Mouse (Mus musculus) spleen, adult 12 weeks (tissue): ENCODE measurements around the gene Klhdc1.

Source experiments
- DNase-seq: peaks from one replicate; pipeline ENCODE4 v3.0.0; 2022; ENCODE audit warnings: low spot score

Gene Klhdc1

DNA sequence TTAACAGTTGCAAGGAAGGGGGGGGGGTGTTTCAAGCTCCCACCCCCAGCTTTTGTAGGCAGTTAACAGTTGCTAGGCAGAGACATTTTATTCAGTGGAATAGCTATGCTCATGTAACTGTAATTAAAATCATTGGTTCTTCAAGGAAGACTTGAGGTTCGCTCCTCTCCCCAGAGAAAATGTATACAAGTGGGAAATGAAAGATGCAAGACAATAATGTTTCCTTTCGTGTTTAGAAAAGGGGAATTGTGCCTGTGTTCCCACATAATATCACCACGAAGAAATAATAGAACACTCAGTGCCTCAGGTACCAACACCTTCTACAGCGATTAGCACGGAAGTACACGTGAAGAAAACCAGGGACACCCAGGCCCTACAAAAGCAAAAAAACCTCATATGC, at the start of gene Klhdc1:
Gene Klhdc1, plus strand, starts transcription at position 301 of the 400 bp plus-strand sequence.
- no peak for DNase-seq

DNA sequence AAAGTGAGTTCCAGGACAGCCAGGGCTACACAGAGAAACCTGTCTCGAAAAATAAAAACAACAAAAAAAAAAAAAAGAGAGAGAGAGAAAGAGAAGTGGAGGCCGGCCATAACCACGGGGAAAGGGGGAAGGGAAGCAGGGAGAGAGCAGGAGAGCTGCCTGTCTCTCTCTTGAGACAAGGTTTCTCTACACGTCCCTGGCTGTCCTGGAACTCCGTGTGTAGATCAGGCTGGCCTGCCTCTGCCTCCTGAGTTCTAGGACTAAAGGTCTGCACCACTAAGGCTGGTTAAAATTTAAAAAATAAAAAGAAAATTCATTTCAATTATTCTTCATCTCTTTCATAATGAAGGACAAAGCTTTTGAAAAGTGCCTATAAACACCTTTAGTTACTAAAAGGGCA, 49.6 kb upstream of the Klhdc1 start:
- DNase-seq = no peak

DNA sequence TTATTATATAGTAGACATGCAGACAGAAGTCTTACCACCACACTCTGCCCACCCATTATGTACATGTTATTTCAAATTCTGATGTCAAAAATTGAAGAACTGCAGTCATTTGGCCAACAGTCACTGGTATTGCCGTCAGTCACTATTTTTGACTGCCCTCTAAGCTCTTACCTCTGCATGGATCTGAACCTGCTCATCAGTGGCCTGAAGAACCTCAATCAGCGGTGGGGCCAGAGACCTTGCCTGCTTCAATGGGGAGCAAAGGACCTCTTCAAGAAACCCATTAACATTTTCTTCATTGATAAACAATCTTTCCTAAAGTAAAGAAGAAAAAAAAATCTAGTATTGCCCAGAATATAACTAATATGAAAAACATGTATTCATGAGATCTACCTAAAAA, 48.3 kb upstream of the Klhdc1 start:
- no peak for DNase-seq

- DNase-seq = peak; percentile 60
These were observed 44.3 kb upstream of the Klhdc1 start, which contains the start of gene Gm49383 for GRCm38 (mm10) chr12:69196444-69197377. Gene Gm49383 (minus strand): TSS chr12:69197104.

- DNase-seq = peak; percentile 67
These were observed 43.4 kb upstream of the Klhdc1 start for GRCm38 (mm10) chr12:69197378-69198163.

DNA sequence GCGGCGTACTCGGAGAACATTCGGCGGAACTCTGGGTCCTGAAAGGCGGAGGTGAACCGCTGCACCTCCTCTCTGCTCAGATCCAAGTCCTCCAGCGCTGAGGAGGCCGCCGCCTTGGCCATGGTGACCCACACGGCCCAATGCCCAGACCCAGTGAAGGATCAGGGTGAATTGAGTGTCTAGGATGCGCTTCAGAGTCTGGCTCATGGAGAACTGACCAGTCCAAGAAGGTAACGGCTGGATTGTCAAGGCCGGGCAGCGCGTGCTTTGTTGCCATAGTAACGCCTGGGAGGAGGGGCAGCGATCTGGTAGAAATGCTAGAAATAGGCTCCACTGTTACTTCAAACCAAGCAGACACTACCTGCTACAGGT, 42.8 kb upstream of the Klhdc1 start, which contains the start of gene Dnaaf2:
Gene Dnaaf2, minus strand, starts transcription at position 266 of the 372 bp plus-strand sequence.
- no peak for DNase-seq

- no peak for DNase-seq
These were observed 42.0 kb upstream of the Klhdc1 start for GRCm38 (mm10) chr12:69198985-69199384.

- no peak for DNase-seq
These were observed 36.7 kb upstream of the Klhdc1 start, which contains the start of gene Gm49384 for GRCm38 (mm10) chr12:69204052-69204833. Gene Gm49384 (minus strand): TSS chr12:69204267.

DNA sequence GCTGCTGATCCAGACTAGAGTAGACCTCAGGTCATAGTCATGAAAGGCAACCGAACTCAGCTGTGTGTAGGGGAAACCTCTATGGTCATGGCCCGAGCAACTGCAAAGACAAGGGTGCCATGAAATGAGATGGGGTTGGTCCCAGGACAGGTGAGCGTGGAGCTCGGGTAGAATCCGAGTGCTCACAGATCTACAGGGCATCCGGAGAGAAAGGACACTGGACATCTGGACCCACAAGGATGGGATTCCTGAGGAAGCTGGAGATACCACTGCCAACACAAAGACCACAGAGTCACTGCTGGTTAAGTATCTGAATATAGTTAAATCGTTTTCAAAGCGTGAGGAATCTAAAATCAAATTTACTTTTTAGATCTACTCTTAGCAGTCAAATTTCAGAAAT, 33.6 kb upstream of the Klhdc1 start:
- no peak for DNase-seq

DNA sequence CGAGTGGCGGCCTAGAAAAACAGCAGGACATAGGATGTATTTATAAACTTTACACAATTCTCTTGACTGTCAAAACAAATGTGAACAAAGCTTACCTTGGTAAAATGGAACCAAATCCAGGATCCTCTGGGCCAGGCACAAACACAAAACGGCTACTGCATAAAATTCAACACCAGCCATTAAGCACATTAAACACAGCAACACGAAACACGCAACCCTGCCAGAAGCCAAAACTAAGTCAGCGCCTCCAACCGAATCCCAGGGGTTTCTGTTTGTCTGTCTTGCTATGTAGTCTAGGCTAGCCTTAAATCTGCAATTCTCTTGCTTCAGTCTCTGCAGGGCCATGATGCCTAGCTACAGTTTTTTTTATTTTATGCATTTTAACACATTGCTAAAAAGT, 33.0 kb upstream of the Klhdc1 start:
- no peak for DNase-seq

GRCm38 (mm10) chr12:69208520-69208919, 32.5 kb upstream of the Klhdc1 start:
- no peak for DNase-seq

GRCm38 (mm10) chr12:69210056-69210979, 30.7 kb upstream of the Klhdc1 start:
- no peak for DNase-seq

DNA sequence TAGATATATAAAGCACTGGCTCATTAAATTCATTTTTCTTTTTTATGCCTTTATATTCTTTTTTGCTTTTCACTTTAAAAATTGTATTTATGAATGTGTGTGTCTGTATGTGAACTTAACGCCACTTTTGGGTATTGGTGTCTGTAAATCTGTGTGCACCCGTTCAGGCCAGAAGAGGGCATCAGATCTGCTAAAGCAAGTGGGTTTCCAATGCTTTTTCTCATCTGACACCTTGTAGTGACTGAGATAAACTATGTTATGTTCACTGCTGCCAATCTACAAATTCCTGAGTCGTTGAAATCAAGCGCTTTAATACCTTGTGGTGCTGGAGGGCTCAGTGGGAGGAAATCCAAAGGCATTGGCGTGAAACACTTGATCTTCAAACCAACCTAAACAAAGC, 29.9 kb upstream of the Klhdc1 start:
- no peak for DNase-seq

- no peak for DNase-seq
These were observed 27.7 kb upstream of the Klhdc1 start for GRCm38 (mm10) chr12:69213186-69213777.

GRCm38 (mm10) chr12:69214393-69214792, 26.6 kb upstream of the Klhdc1 start:
- no peak for DNase-seq

GRCm38 (mm10) chr12:69215000-69215785, 25.8 kb upstream of the Klhdc1 start:
- DNase-seq = no peak

DNA sequence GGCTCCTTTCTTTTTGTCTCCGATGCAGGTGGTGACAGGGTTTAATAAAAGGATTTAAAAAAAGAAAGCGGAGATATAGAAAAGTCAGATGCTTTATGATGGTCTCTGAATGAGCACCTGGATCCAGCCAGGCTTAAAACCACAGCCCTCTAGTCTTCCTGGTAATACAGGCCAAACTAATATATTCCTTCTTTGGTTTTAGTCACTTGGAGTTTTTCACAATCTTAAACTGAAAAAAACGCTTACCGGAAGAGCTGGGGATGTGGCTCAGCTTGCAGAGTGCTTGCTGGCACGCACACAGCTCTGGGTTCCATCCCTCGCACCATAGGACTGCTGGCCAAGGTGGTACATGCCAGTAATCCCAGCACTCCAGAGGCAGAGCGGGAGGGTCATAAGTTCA, 24.4 kb upstream of the Klhdc1 start:
- no peak for DNase-seq

DNA sequence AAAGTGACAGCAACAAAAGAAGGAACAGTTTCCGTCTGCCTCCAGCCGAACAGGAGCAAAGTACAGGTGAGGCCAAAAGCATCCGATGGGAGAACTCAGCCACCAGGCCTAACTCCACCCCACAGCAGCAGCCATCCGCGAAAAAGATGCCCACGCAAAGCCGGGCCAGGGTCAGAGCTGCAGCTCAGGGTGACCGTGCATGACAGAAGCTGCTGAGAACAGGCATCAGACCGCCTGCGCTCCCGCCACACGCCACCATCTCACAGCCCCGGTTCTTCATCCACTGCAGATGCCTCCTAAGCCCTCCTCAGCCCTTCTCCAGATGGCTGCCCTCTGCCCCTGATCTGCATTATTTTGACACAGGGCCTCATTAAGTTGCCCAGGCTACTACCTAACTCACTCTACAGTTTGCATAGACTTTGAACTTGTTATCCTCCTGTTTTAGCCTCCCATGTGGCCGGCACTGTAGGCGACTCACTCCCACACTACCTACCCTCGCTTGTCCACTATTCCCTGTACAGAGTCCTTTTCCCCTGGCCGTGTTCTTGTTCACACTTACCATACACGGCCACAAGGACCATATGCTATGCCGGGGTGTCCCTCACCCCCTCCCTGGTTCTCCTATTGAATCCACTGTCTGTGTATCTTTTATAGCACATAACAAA, 20.2 kb upstream of the Klhdc1 start:
- DNase-seq = no peak
